Mouse (Mus musculus) heart, postnatal 25 days (tissue): ENCODE data around the gene Il6ra. TPM values are rescaled to one million over a fixed set of nuclear protein-coding genes. Genes with fewer than 3 reads are reported as not detected.
A peak's percentile ranks its signal among the peaks of the same experiment; 100 is the strongest.
"Not testable (repeated sequence)": the region's sequence is repeated elsewhere in the genome, so short reads cannot be mapped to it uniquely, and the experiment has no call there.

Experiments used
- DNase-seq: peaks from one replicate; pipeline ENCODE4 v3.0.0; 2022; ENCODE audit warnings: low spot score
- intact Hi-C: fragments of 180-260 bp; cut with DNase I; formaldehyde crosslinking; loops from one replicate; pipeline ENCODE4 v1.15.1; 2025
- total RNA-seq, 2 experiments: library from RNA; stranded (reverse); gene quantifications; 2 replicates each; pipeline ENCODE4 v1.2.3; 2021

Gene Il6ra
- total RNA-seq, 2 experiments from 2014 or later, result 3.8 to 5.0 TPM

GRCm38 (mm10) chr3:89879326-89879725 is 33.7 kb downstream of the Il6ra start:
- intact Hi-C loops, result loop anchor here (5.0 kb wide), 1 partner anchor 63 kb away; no protein-coding TSS in a partner anchor
- DNase-seq, result no peak

DNA sequence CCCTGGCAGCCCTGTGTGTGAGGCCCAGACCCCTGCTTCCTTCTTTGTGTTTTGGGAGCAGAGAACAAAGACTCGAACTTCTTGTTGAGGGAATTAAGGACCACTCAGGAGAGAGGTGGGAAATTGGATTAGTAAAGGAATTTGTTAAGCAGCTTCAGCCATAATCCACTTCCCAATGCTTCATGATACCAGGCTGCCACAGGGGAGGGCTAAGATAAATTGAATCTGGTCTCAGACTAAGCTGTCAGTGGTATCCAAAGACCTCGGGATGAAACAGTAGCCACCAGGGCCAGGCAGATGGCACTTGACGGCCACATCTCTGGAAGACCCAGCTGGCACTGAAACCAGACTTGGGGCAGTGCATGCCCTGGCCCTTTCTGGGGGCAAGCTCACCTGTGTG is 34.5 kb downstream of the Il6ra start:
- DNase-seq, result no peak
- intact Hi-C loops, result loop anchor here (5.0 kb wide), 1 partner anchor 64 kb away; no protein-coding TSS in a partner anchor

DNA sequence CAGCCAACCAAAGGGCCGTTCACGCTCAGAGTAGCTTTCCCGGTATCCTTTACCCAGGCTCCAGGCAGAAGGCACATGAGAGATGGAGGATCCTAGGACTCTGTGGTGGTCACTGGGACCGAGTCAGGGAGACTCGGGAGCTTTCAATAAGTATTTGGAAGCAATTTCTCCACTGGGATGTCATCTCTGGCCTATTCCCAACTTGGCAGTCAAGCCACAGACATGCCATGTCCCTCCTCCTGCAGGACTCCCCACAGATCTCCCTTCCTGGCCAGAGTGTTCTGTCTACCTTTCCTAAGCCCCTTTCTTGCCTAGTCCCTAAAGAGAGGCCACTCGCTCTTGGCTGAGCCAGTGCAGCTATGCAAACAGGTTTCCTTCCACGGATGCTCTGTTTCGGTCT is 35.9 kb downstream of the Il6ra start:
- DNase-seq, result no peak
- intact Hi-C loops, result loop anchor here (5.0 kb wide), 1 partner anchor 65 kb away; no protein-coding TSS in a partner anchor

- DNase-seq, result no peak
- intact Hi-C loops, result loop anchor here (5.0 kb wide), 1 partner anchor 66 kb away; no protein-coding TSS in a partner anchor
Observed at GRCm38 (mm10) chr3:89876469-89876868, 36.5 kb downstream of the Il6ra start.

- DNase-seq, result no peak
- intact Hi-C loops, result loop anchor here (5.0 kb wide), 1 partner anchor 67 kb away; no protein-coding TSS in a partner anchor
Observed at GRCm38 (mm10) chr3:89875781-89876180, 37.2 kb downstream of the Il6ra start.

DNA sequence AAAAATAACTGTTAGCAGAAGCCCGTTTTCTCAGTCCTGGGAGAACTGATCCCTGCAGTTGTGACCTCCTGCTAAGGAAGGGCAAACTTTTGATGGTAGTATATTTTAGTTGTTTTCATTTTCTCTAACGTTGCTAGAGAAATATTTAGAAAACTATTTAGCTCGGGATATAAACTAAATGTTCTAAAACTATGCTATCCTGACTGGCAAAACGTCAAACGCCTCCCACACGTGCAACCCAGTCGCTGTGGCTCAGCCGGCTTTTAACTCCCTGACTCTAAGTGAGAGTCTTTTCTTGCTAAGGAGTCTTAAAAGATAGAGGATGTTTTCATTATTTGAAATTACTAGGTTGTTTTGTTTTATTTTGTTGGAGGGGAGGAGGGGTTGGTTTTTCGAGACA is 38.0 kb downstream of the Il6ra start:
- no peak for DNase-seq
- intact Hi-C loops, result loop anchor here (5.0 kb wide), 1 partner anchor 67 kb away; no protein-coding TSS in a partner anchor

DNA sequence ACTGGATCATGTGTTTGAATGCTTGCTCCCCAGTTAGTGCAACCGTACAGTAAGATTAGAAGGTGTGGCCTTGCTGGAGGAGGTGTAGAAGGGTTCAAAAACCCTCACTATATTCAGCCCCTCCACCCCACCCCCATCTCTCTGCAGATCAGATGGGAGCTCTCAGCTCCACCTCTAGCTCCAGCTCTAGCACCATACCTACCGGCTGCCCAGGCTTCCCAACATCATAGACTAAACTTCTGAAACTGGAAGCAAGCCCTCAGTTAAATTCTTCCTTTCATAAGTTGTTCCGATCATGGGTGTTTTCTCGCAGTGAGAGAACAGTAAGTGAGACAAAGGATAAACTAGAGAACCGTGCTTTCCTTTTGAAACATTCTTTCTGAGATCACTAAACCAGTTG is 38.9 kb downstream of the Il6ra start:
- no peak for DNase-seq
- intact Hi-C loops, result no loop called here

GRCm38 (mm10) chr3:89872684-89873083 is 40.3 kb downstream of the Il6ra start:
- intact Hi-C loops, result no loop called here
- DNase-seq, result no peak

- intact Hi-C loops, result no loop called here
- DNase-seq, result no peak
Observed at GRCm38 (mm10) chr3:89872209-89872608, 40.8 kb downstream of the Il6ra start.

DNA sequence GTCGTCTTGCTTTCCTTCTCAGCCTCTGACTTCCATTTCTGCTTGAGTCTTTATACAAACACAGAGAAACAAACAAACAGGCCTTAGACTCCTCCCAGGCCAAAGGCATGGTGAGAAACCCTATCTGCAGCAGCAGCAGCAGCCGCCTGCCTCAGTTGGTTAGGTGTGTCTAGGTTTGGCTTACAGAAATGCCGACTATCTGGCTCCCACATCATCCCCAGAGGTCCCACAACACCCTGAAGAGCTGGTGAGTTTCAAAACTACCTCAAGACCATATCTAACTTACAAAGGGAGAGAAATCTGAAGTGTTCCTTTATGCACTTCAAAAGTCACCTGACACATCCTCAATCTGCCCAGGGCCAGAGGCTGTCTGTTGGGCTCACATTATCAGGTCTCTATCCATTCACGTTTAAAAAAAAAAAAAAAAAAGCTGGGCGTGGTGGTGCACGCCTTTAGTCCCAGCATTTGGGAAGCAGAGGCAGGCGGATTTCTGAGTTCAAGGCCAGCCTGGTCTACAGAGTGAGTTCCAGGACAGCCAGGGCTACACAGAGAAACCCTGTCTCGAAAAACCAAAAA is 41.6 kb downstream of the Il6ra start:
- DNase-seq, result no peak
- intact Hi-C loops, result loop anchor here (2.0 kb wide), 1 partner anchor 41 kb away; the partner anchor contains the start of gene Il6ra

DNA sequence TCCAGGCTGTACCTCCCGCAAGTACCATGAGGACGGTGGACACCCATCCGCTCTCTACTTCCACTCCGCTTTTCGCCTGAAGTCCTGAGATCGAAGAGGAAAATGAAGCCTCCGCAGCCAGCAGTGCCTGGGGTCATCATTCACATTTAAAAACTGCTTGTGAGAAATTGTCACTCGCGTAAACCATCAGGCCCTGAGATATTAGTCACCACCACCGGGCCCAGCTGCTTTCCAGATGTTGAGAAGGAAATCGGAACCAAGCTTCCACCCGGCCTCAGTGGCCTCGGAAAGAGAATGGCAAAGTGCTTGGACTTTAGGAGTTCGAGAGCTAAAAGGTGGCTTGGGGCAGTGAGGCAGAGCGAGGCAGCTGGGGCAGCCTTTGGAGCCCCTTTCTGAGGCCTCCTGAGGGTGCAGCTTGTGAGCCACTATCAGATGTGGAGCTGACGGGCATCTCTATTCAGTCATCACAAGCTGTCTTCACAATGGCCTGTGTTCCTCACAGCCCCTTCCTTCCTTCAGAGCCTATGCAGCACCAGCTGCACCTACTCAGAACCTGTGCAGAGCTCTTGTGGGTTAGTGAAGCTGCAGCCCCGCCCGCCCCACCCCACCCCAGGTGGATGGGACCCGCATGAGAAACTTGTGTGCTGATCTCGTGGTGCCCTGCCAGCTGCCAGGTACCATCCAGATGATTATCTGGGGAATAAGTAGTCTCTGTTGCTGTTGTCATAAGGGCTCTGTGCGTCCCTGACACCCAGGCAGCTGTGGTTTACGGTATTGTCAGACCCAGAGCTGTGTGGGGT is 42.3 kb downstream of the Il6ra start:
- intact Hi-C loops, result loop anchor here (2.0 kb wide), 1 partner anchor 42 kb away; the partner anchor contains the start of gene Il6ra
- no peak for DNase-seq

- intact Hi-C loops, result loop anchor here (5.0 kb wide), 1 partner anchor 93 kb away; the partner anchor contains the start of gene Atp8b2
- DNase-seq, result no peak
Observed at GRCm38 (mm10) chr3:89869556-89869955, 43.4 kb downstream of the Il6ra start.

DNA sequence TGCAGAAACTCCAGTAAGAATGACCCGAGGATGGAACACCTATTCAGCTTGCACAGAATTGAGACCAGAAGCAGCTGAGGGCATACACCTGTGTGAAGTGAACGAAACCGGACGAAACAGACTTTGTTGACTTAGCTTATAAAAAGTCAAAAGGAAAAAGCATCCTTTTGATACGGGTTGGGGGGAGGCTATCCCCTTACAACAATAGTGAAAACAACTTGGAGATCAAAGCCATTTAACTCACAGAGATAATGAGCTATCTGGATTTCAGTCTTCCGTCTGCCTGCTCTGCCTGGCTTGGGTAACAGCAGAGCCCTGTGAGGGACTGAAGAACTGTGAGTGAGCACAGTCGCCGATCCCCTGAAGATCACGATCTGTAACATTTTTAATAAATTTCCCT is 44.0 kb downstream of the Il6ra start:
- no peak for DNase-seq
- intact Hi-C loops, result loop anchor here (5.0 kb wide), 1 partner anchor 93 kb away; the partner anchor contains the start of gene Atp8b2

- intact Hi-C loops, result loop anchor here (5.0 kb wide), 1 partner anchor 94 kb away; the partner anchor contains the start of gene Atp8b2
Observed at GRCm38 (mm10) chr3:89868357-89868756, 44.6 kb downstream of the Il6ra start.

DNA sequence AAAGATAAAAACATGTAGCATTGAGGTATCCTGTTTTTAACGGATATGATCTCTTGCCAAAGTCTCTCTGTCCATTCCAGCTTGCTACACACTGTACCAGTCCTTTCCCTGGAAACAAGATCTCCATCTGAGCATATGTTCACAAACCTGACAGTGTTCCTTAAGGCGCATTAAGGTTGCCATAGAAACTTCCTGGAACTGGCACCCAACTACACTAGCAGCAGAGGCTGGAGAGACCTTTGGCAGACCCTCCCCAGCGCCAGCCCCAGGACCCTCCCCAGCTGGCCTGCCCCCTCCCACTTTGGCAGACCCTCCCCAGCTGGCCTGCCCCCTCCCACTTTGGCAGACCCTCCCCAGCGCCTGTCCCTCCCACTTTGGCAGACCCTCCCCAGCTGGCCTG is 45.3 kb downstream of the Il6ra start:
- intact Hi-C loops, result loop anchor here (5.0 kb wide), 1 partner anchor 95 kb away; the partner anchor contains the start of gene Atp8b2
- no peak for DNase-seq

More at GRCm38 (mm10) chr3:89868357-89868756, 44.6 kb downstream of the Il6ra start:
- DNase-seq, result no peak

DNA sequence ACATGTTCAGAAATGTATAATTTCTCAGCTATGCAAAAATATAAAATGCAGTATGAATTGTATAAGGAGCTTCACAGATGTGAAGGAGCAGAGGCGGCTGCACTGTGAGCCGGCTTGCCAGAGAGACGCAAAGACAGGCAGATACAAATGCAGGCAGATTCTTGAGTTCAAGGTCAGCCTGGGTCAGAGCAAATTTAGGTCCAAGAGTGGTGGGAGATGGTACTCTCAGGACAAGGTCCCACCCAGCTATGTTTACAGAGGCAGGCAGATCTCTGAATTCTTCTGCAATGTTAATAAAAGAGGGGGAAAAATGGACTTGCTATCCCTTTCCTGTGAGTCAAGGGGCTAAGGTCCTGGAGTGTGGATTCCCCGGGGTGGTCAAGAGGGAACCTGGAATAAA is 47.2 kb downstream of the Il6ra start:
- intact Hi-C loops, result loop anchor here (5.0 kb wide), 1 partner anchor 97 kb away; the partner anchor contains the start of gene Atp8b2
- DNase-seq, result no peak

DNA sequence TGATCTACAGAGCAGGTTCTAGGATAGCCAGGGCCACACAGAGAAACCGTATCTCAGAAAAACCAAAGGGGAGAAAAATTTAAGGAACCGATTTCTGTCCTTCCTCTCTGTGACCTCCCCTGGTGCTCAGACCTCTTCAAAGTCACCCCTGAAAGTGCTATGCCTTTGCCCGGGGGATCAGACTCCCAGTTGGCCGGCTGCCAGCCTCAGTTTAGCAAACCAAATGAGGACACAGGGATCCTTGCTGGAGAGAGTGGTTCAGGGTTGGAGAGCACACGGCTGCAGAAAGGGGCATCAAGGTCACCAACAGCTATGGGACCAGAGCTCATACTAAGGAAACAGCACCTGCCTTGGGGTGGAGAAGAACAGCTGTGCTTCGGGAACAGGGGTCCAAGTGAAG is 48.0 kb downstream of the Il6ra start:
- intact Hi-C loops, result loop anchor here (5.0 kb wide), 1 partner anchor 97 kb away; the partner anchor contains the start of gene Atp8b2

GRCm38 (mm10) chr3:89863716-89864509 is 49.1 kb downstream of the Il6ra start:
- peak; percentile 50 for DNase-seq
- intact Hi-C loops, result no loop called here

More for the DNA sequence above, 48.0 kb downstream of the Il6ra start:
- no peak for DNase-seq

DNA sequence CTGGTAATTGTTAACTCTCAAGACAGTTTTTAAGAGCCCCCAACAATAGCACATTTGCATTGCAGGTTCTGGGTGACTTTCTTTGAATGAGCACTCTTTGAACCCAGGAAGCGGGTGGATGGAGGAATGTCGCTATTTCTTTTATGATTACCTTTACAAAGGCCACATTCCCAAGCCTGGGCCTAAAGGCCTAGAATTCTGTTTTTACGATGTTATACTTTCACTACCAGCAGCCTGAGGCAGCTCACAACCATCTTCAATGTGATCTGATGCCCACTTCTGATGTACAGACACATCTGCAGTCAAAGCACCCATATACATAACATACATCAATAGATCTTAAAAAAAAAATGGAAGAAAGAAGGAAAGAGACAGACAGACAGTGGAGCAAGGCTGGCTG is 49.7 kb downstream of the Il6ra start:
- intact Hi-C loops, DNase-seq: not testable (repeated sequence)
